Mouse (Mus musculus) embryo, embryonic 10 days (tissue): ENCODE measurements around the gene Dppa3.

Experiments used
- DNase-seq: peaks from one replicate; pipeline ENCODE4 v3.0.0-alpha.2; 2015; ENCODE audit warnings: low spot score

Dppa3 gene

DNA sequence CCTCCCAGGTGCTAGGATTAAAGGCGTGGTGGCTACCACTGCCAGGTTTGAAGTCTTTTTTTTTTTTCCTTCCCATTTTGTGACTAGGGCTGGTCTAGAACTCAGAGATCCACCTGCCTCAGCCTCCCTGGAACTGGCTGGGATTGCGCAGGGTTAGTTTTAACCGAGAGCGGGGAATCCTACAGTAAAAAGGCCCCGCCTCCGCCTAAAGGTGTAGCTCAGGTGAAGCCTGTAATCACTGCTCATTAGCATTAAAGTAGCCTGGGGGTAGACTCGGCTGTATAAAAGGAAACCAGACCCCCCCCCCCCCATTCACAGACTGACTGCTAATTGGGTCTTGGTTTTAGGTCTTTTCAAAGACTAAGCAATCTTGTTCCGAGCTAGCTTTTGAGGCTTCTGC, at the start of gene Dppa3:
Gene Dppa3 (plus strand): TSS at position 301 of the 400 bp plus-strand sequence.
- DNase-seq = no peak

GRCm38 (mm10) chr6:122577030-122577429, 49.2 kb upstream of the Dppa3 start:
- DNase-seq = no peak

DNA sequence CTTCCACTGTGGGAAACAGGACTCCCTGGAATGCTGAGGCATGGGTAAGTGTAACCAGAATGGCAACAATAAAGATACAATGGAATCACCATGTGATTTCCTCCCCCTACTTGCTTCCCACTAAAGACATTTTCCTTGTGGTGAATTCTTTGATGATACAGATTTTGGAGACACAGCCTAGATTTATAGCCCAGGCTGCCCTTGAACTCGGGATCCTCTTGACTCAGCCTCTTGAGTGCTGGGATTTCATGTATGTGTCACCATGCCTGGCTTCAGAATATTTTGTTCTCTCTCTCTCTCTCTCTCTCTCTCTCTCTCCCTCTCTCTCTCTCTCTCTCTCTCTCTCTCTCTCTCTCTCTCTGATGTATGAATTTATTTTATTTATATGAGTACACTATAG, 47.1 kb upstream of the Dppa3 start:
- DNase-seq = no peak

DNA sequence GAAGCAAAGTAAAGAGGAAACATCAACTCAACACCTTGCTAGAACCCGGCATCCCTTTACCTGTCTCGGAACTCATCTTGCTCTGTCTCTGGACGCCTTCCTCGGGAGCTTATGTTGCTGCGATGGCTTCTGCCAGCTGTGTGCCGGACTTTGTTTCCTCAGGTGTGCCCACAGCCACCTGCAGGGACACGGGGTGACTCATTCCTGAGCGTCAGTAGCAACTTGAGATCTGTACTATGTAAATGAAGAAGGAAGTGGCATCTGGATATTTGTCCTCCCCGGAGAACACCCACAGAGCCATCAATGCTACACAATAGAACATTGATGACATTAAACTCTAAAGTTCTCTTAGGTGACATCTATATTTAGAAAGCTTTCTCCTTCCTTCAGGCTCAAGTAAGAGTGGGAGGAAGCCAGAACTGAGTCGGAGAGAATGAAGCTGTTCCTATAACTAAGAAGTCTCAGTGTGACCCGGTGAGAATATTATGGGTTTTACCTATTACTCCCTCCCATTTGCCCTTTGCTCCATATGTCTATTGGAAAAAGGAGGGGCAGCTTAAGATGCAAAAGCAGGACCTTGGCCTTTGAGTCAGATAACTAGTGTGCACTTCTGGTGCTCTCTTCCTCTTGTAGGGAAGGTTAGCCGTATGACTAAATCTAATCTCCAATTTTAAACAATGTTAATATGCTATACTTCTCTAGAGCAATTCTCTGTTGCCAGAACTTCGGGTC, 35.0 kb upstream of the Dppa3 start:
- no peak for DNase-seq

GRCm38 (mm10) chr6:122592905-122593304, 33.3 kb upstream of the Dppa3 start:
- DNase-seq = no peak

- DNase-seq = peak; percentile 52
These were observed 30.6 kb upstream of the Dppa3 start for GRCm38 (mm10) chr6:122595637-122596036.

GRCm38 (mm10) chr6:122596608-122597007, 29.6 kb upstream of the Dppa3 start:
- no peak for DNase-seq

DNA sequence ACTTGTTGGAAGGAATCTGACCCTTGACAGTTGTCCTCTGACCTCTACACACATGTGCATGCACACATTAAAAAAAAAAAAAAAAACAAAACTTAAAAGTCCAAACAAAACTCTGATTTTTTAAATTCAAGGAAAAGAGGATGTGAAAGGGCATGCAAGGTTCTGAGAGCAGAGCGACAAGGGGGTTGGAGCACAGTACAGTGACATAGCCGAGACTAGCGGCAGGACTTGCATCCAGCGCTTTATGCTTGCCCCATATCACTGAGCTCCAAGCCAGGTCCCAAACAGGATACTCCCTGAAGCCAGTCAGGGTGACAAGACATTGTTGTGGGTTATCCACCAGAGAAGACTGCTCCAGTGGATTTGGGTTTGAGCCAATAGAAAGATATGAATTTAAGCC, 28.2 kb upstream of the Dppa3 start:
- no peak for DNase-seq

- no peak for DNase-seq
These were observed 27.8 kb upstream of the Dppa3 start for GRCm38 (mm10) chr6:122598436-122598835.

GRCm38 (mm10) chr6:122599054-122599737, 27.0 kb upstream of the Dppa3 start:
- no peak for DNase-seq

- DNase-seq = no peak
These were observed 26.1 kb upstream of the Dppa3 start for GRCm38 (mm10) chr6:122600066-122600646.

GRCm38 (mm10) chr6:122601031-122601430, 25.2 kb upstream of the Dppa3 start:
- DNase-seq = no peak

DNA sequence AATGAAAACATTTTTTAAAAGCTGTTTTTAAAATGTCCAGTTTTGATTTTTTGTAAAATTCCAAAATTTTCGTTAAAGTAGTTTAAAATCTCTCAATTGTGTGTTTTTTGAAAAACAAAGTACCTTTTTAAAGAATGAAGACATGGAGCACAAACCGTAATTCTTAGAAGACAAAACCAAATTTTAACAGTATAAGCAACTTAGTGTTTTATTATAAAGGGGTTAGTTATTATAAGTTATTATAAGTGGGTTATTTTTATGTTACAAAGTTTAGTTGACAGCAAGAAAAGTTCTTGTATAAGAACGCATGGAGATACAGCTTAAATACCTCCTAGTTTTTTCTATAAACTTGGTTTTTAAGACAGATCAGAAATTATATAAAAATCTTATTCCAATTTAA, 24.6 kb upstream of the Dppa3 start:
- DNase-seq = no peak

- DNase-seq = peak; percentile 80
These were observed 23.8 kb upstream of the Dppa3 start, which contains the start of gene Apobec1 for GRCm38 (mm10) chr6:122602242-122602991. Apobec1 (minus strand) TSS chr6:122602444.

DNA sequence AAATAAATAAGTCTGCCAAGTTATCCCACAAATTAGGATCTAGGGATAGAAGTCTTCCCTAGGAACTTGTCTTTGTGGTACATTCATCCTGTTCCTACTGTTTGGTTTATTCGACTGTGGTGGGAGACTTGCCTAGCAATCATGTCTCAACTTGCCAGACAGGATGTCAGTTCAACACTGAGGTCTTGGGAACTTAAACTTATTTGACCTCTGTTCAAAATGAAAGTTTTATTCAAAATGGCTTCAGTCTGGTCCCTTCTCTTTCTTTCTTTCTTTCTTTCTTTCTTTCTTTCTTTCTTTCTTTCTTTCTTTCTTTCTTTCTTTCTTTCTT, 23.3 kb upstream of the Dppa3 start:
- DNase-seq = no peak

GRCm38 (mm10) chr6:122604260-122604659, 21.9 kb upstream of the Dppa3 start:
- no peak for DNase-seq

DNA sequence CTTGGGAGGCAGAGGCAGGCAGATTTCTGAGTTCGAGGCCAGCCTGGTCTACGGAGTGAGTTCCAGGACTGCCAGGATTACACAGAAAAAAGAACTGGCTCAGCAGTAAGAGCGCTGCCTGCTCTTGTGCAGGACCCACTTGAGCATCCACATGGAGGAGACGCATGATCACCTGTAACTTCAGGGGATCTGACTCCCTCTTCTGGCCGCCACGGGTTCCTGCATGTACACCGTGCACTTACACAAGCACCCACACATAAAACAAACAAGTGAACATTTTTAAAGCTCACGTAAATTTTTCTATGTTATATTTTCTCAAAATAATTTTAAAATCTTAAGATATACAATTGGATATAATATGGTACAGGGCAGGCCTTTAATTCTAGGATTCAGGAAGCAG, 20.7 kb upstream of the Dppa3 start:
- no peak for DNase-seq

DNA sequence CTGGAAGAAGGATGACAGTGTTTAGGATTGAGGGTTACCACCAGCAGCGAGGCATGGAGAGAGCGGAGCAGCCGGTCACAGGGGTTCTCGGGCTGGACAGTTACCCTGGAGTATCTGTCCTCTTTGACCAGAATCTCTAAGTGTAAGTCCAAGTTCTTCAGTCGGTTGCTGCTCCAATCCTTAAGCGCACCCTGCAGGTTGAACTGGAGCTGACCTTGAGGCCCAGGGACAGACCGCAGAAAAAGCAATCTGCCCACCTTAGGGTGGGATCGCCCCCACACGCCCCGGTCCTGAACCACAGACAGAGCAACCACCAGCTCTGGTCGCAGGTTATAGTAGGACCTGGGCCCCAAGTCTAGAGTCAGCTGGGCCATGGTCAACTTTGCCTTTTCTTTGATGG, 19.5 kb upstream of the Dppa3 start:
- no peak for DNase-seq

DNA sequence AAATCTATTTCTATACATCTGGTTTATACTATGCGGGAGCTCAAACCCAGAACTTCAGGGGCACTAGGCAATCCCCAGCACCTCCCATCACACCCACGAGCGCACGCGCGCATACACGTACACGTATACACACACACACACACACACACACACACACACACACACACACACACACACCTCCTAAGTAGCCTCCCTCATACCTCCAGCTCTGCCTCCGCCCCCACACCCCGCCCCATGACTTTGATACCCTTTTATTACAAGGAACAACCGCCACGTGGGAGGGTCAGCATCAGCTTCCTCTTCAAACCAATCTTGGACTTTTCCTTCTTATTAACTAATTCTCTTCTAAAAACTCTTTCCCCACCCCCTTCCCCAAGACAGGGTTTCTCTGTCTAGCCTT, 18.5 kb upstream of the Dppa3 start:
- DNase-seq = no peak

DNA sequence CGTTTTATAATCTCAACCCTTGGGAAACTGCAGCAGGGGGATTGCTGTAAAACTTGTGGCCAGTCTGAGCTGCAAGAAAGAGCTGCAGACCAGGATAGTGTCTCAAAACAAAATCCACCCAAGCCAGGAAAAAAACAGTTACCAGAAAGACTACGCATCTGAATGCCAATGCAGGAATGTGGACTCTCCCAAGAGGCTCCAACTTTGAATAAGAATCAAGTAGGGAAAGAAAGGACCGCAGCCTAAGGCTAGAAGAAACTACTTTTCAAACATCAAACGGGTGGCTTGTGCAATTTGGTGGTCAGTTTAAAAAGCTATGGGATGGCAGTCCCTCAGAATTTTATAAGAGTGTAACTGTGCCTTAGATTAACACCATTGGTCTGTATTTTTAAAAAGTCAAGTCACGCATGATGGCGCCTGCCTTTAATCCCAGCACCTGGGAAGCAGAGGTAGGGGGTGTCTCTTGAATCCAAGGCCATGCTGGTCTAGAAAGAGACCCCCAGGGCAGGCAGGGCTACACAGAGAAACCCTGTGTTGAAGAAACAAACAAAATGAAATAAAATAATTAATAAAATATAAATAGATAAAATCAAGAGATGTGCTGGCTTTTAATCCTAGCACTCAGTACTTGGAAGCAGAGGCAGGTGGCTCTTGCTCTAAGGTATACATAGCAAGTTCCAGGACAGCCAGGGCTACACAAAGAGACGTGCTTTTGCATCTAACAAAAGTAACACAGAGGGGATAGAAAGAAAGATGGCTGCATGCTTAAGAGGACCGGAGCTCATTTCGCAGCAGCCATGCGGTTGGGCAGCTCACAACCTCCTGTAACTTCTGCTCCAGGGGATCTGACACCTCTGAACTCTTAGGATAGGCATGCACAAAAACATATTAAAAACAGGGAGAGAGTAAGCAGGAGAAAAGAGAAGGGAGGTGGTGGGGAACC, 17.5 kb upstream of the Dppa3 start:
- no peak for DNase-seq

DNA sequence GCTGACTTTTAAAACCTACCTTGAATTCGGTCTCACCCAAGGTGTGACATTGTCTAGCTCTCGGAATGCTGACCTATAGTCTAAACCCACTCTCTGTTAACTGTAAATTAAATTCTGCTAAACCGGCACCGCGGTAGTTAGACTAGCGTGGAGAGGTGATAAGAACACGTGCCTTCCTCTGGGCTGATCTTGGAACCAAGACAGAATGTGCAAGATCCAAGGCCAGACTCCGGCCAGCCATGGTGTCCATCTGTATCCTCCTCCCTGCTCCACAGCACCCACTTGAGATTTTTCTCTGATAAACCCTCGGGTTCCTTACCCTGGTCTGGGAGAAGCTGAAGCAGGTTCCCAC, 16.9 kb upstream of the Dppa3 start:
- DNase-seq = no peak

- DNase-seq = no peak
These were observed 16.4 kb upstream of the Dppa3 start, which contains the start of gene Gdf3 for GRCm38 (mm10) chr6:122609771-122610170. Gdf3 (minus strand) TSS chr6:122610087.
